Mouse (Mus musculus) hindbrain, postnatal 0 days (tissue): Measurements from ENCODE around the gene Arl4c. TPM values are rescaled to one million over a fixed set of nuclear protein-coding genes. Genes with fewer than 3 reads are reported as not detected.

Source experiments
- ATAC-seq: fragments of 200-750 bp; cut with Nextera tagmentation; 2 replicates; pipeline ENCODE4 v1.8.0; 2017; ENCODE audit warnings: mild to moderate bottlenecking, moderate TSS enrichment, moderate library complexity
- DNase-seq: peaks from one replicate; pipeline ENCODE4 v3.0.0-alpha.2; 2015; ENCODE audit warnings: low spot score
- H3K27ac ChIP-seq: fragments of 300-500 bp; sonication (generic); 2 replicates; pipeline ENCODE4 v1.5.1; 2014; ENCODE audit warnings: mild to moderate bottlenecking
- H3K27me3 ChIP-seq: fragments of 300-500 bp; sonication (generic); 2 replicates; pipeline ENCODE4 v1.6.1; 2014; ENCODE audit warnings: low read length, mixed read lengths; ENCODE audit not compliant: insufficient read depth
- H3K36me3 ChIP-seq: fragments of 300-500 bp; sonication (generic); 2 replicates; pipeline ENCODE4 v1.6.1; 2014; ENCODE audit warnings: low read length, mixed read lengths; ENCODE audit not compliant: insufficient read depth
- H3K4me1 ChIP-seq: fragments of 300-500 bp; sonication (generic); 2 replicates; pipeline ENCODE4 v1.6.1; 2014; ENCODE audit warnings: antibody characterized with exemption, low read length, mixed read lengths; ENCODE audit not compliant: insufficient read depth
- H3K4me2 ChIP-seq: fragments of 300-500 bp; sonication (generic); 2 replicates; pipeline ENCODE4 v1.6.1; 2014; ENCODE audit warnings: low read depth, mild to moderate bottlenecking, low read length, moderate library complexity, mixed read lengths
- H3K4me3 ChIP-seq: fragments of 300-500 bp; sonication (generic); 2 replicates; pipeline ENCODE4 v1.5.1; 2014; ENCODE audit warnings: low read length
- H3K9ac ChIP-seq: fragments of 300-500 bp; sonication (generic); replicated peaks from 2 replicates; pipeline ENCODE4 v1.6.1; 2014; ENCODE audit warnings: mild to moderate bottlenecking, low read length, moderate library complexity, mixed read lengths
- H3K9me3 ChIP-seq: fragments of 300-500 bp; sonication (generic); 2 replicates; pipeline ENCODE4 v1.6.1; 2016; ENCODE audit warnings: low read length, mixed read lengths
- CTCF ChIP-seq: IDR thresholded peaks from 2 replicates; pipeline ENCODE4 v1.5.1; 2016; ENCODE audit warnings: antibody characterized with exemption, control low read depth, low read depth
- WGBS: fragments of 180-500 bp; shearing (Covaris S2); extraction: QIAGEN DNeasy Blood & Tissue Kit; methylation state at CpG from one replicate; pipeline ENCODE4 v1.1.7; 2014; 5-methylcytosine and 5-hydroxymethylcytosine counted together
- polyA plus RNA-seq: library from polyadenylated mRNA; unstranded; fragments of >200 nt; fragmentation: Nextera tagmentation; extraction: Ambion mirVana; gene quantifications from 2 replicates; pipeline ENCODE4 v1.2.1, GENCODE M21; 2015
- total RNA-seq: library from RNA; depleted of rRNA; stranded (reverse); fragments of >200 nt; gene quantifications from 2 replicates; pipeline ENCODE4 v1.2.3, GENCODE M21; 2014; rRNA removed

The Arl4c gene
- total RNA-seq = 69.3 and 83.8 TPM in 2 replicates
- 33.4 and 34.7 TPM in 2 replicates for polyA plus RNA-seq

GRCm38 (mm10) chr1:88701870-88702661 lies at the start of gene Arl4c:
TSS of gene Arl4c (minus strand) at chr1:88702221.
- Histone ChIP-seq H3K27me3 (no peaks in the 10 kb centered on the region), H3K4me2 (peak within 1 kb of the TSS; percentile 67), H3K4me3 (peak within 1 kb of the TSS; percentile 92), H3K36me3 (no peaks in the 10 kb centered on the region; the same call in 1 of the 2 replicates), H3K9ac (peak within 1 kb of the TSS; percentile 97), H3K27ac (peak within 1 kb of the TSS; percentile 97), H3K4me1 (0 out of 2 replicates have a peak, but pooled peaks cover 9% of the 10 kb centered on the region), H3K9me3 (no peaks in the 10 kb centered on the region)
- DNase-seq (peak; percentile 88), ATAC-seq (peak; percentile 84)
- WGBS = 2% methylated on average over 86 of the region's 91 CpGs
- TF ChIP-seq CTCF = peak; percentile 27; the same call in 1 of the 2 replicates

DNA sequence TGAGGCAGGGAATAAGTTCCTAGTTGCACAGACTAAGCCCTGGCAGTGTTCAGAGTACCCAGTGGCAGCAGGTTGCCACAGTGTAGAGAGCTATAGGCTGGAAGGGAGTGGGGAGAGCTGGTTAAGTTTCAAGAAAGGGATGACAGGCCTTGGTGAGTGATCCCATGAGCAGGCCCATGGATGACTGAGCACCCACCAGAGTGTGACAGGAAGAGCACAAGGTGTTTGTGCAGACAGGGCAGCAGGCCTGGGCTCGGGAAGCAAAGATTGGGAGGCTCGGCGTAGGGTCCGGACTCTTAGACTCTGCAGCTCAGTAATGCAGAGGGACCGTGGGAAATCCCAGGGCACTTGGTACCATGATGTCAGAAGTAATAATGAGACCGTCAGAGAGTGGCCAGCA lies 49.3 kb upstream of the Arl4c start:
- ATAC-seq = no peak; the same call in 1 of the 2 replicates
- Histone ChIP-seq H3K27me3 (no peaks in the 10 kb centered on the region), H3K4me3 (no peak overlapping the region), H3K9ac (no peak overlapping the region), H3K27ac (no peak overlapping the region), H3K4me2 (no peak overlapping the region), H3K4me1 (no peaks in the 10 kb centered on the region), H3K9me3 (no peaks in the 10 kb centered on the region), H3K36me3 (no peaks in the 10 kb centered on the region)
- no peak for DNase-seq
- TF ChIP-seq CTCF = no peak
- 65% methylated on average over 6 of the region's 6 CpGs for WGBS

DNA sequence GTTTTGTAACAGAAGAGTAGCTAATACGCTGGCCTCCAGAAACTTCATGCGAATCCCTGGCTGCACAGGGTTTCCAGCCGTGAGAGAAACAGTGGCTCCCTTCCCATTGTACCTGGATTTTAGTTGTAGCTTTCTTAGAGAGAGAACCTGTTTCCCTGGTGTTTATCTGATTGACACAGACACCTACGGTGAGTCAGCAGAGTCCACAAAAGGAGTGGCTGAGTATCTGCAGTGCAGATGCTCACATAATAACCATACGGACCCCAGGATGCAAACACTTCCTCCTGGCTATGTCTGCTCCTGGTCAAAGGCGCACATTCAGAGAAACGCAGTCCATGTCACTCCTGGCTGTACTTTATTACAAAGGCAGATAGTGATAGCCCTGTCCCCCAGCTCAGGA lies 48.6 kb upstream of the Arl4c start:
- no peak for ATAC-seq
- H3K4me3 ChIP-seq = no peak overlapping the region
- no peaks in the 10 kb centered on the region for H3K9me3 ChIP-seq
- no peak for TF ChIP-seq CTCF
- H3K4me1 ChIP-seq = no peaks in the 10 kb centered on the region
- no peak overlapping the region for H3K27ac ChIP-seq
- H3K9ac ChIP-seq = no peak overlapping the region
- H3K36me3 ChIP-seq = no peaks in the 10 kb centered on the region
- H3K4me2 ChIP-seq = no peak overlapping the region
- WGBS = 84% methylated on average over 7 of the region's 7 CpGs
- DNase-seq = no peak
- no peaks in the 10 kb centered on the region for H3K27me3 ChIP-seq

- no peaks in the 10 kb centered on the region for H3K27me3 ChIP-seq
- 93% methylated on average over 3 of the region's 3 CpGs for WGBS
- no peak overlapping the region for H3K4me2 ChIP-seq
- H3K27ac ChIP-seq = no peak overlapping the region
- no peaks in the 10 kb centered on the region for H3K9me3 ChIP-seq
- H3K4me3 ChIP-seq = no peak overlapping the region
- H3K36me3 ChIP-seq = no peaks in the 10 kb centered on the region
- TF ChIP-seq CTCF = peak; percentile 72
- no peak for ATAC-seq
- H3K4me1 ChIP-seq = no peaks in the 10 kb centered on the region
- peak; percentile 74 for DNase-seq
- H3K9ac ChIP-seq = no peak overlapping the region
Measured at GRCm38 (mm10) chr1:88750126-88750525, 48.1 kb upstream of the Arl4c start.

DNA sequence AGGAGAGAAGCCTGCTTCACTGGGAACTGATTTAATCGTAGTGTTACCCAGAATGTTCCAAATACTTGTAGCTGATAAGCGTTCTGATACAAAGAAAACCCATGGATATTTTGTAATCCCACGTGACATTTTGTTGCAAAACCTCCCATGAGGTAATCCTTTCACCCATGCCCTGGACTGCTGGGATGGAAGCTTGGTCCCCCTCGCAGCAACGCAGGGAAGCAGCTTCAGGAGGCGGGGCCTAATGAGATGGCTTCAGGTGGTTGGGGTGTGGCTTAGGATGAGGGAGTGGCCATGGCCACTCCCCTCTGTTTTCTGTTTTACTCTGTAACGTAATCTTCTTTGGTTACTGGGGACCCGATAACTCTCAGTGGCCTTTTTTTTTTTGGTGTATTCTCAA lies 47.1 kb upstream of the Arl4c start:
- DNase-seq = no peak

DNA sequence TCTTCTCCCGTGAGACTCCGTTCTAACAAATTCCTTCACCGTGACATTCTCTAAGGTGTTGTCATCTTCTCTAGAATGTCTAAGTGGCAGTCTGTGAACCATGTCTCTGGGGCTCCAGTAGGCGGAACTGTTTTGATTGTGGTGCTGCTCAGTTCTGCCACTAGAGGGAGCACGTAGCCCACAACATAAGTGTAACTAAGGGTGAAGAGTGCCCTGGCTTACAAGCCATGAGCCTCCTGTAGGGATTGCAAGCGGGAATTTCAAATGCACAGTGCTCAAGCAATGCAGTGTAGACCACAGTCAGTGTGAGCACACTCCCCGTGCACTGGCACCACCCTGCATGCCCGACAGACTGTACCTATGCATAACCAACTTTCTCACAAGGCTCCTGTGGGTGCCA lies 43.2 kb upstream of the Arl4c start:
- DNase-seq = peak; percentile 95
- Histone ChIP-seq H3K4me1 (no peaks in the 10 kb centered on the region), H3K27me3 (no peaks in the 10 kb centered on the region), H3K27ac (no peak overlapping the region), H3K36me3 (no peaks in the 10 kb centered on the region), H3K9ac (no peak overlapping the region), H3K4me3 (no peak overlapping the region), H3K4me2 (no peak overlapping the region), H3K9me3 (no peaks in the 10 kb centered on the region)
- peak; percentile 83 for ATAC-seq
- peak; percentile 100 for TF ChIP-seq CTCF
- 5% methylated on average over 8 of the region's 8 CpGs for WGBS

More for the DNA sequence above, 47.1 kb upstream of the Arl4c start:
- Histone ChIP-seq H3K9ac (no peak overlapping the region), H3K36me3 (no peaks in the 10 kb centered on the region), H3K27ac (no peak overlapping the region), H3K27me3 (no peaks in the 10 kb centered on the region), H3K9me3 (no peaks in the 10 kb centered on the region), H3K4me2 (no peak overlapping the region), H3K4me1 (no peaks in the 10 kb centered on the region), H3K4me3 (no peak overlapping the region)
- no peak for ATAC-seq
- TF ChIP-seq CTCF = no peak
- 80% methylated on average over 8 of the region's 8 CpGs for WGBS

GRCm38 (mm10) chr1:88744261-88744660 lies 42.2 kb upstream of the Arl4c start:
- Histone ChIP-seq H3K9ac (no peak overlapping the region), H3K4me1 (no peaks in the 10 kb centered on the region), H3K27ac (no peak overlapping the region), H3K36me3 (no peaks in the 10 kb centered on the region), H3K9me3 (no peaks in the 10 kb centered on the region), H3K4me3 (no peak overlapping the region), H3K27me3 (no peaks in the 10 kb centered on the region), H3K4me2 (no peak overlapping the region)
- DNase-seq (no peak), ATAC-seq (no peak)
- 75% methylated on average over 8 of the region's 8 CpGs for WGBS
- TF ChIP-seq CTCF = no peak
